Mouse (Mus musculus) MEL (cell line): Measurements from ENCODE around the gene Lipc.

Experiments used
- CTCF ChIP-seq, 3 experiments: IDR thresholded peaks in 2 of 3; conservative IDR thresholded peaks in 1 of 3; 2 replicates each; pipeline ENCODE4 v1.5.1; 2011 to 2012; ENCODE audit warnings: low read length in 3 of 3, low read depth in 2 of 3, mild to moderate bottlenecking in 2 of 3, improper control_type of control experiment in 1 of 3, inconsistent platforms in 1 of 3, mixed read lengths in 1 of 3, moderate library complexity in 1 of 3; ENCODE audit not compliant: control insufficient read depth in 1 of 3, insufficient read depth in 1 of 3, poor library complexity in 1 of 3, severe bottlenecking in 1 of 3
- EP300 ChIP-seq, 2 experiments: IDR thresholded peaks; 2 replicates each; pipeline ENCODE4 v1.6.1; 2011; ENCODE audit warnings: improper control_type of control experiment in 2 of 2, low read length in 2 of 2, low read depth in 1 of 2, mild to moderate bottlenecking in 1 of 2
- ETS1 ChIP-seq: IDR thresholded peaks from 2 replicates; pipeline ENCODE4 v1.6.1; 2012; ENCODE audit warnings: low read depth, mild to moderate bottlenecking, inconsistent platforms, low read length, improper control_type of control experiment, moderate library complexity
- KAT2A ChIP-seq: conservative IDR thresholded peaks from 2 replicates; pipeline ENCODE4 v1.6.1; 2012; ENCODE audit warnings: low read depth, low read length, improper control_type of control experiment, inconsistent platforms
- POLR2A ChIP-seq, 2 experiments: IDR thresholded peaks; 2 replicates each; pipeline ENCODE4 v1.6.1; 2011 to 2012; ENCODE audit warnings: low read length in 2 of 2, mild to moderate bottlenecking in 2 of 2, control low read depth in 1 of 2, improper control_type of control experiment in 1 of 2, low read depth in 1 of 2, moderate library complexity in 1 of 2; ENCODE audit not compliant: control insufficient read depth in 1 of 2, insufficient read depth in 1 of 2, poor library complexity in 1 of 2
- USF1 ChIP-seq: IDR thresholded peaks from 2 replicates; pipeline ENCODE4 v1.6.1; 2014; ENCODE audit warnings: low read depth, mild to moderate bottlenecking, inconsistent platforms, low read length, improper control_type of control experiment, moderate library complexity
- ZC3H11A ChIP-seq: IDR thresholded peaks from 2 replicates; pipeline ENCODE4 v1.6.1; 2012; ENCODE audit warnings: low read depth, mild to moderate bottlenecking, inconsistent platforms, low read length, improper control_type of control experiment
- ZNF384 ChIP-seq: IDR thresholded peaks from 2 replicates; pipeline ENCODE4 v1.6.1; 2012; ENCODE audit warnings: low read depth, mild to moderate bottlenecking, inconsistent platforms, low read length, improper control_type of control experiment

DNA sequence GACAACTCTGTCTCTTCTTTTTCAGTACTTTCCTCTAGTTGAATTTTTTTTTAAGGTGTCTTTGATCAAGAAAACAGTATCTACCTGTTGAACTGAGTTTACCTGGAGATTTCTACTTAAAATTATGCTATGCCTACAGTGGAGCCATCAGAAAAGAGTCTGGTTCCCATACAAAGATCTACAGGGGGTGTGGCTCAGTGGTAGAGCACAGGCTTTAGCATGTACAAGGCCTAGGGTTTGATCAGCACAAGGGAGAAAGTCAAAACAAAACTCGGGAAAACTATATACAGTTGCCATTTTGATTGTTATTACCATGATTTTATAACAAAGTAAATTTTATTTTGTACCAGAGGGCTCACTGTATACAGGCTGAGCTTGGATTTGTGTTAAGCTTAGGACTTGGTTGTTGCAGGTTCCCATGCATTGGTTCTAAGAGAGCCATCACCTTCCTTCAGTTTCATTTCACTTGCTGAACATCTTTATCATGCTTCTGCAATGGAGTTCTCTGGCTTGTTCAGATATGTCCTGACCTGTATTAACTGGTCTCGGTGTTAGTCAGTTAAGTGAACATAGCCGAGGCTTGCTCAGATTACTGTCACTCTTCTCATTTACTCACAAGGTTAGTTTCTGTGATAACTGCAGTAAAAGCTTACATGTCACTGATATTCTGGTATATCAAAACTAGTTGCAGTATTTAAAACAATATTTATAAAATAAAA, 200.4 kb downstream of the Lipc start:
- TF ChIP-seq USF1, result no peak
- no peak for TF ChIP-seq ZNF384
- TF ChIP-seq CTCF (IDR thresholded peaks at IDR 0.05 in 2 of 3, conservative IDR thresholded peaks at IDR 0.05 in 1 of 3; ENCODE audit: control insufficient read depth in 1 of 3, insufficient read depth in 1 of 3, low read depth in 2 of 3, low read length in 3 of 3, poor library complexity in 1 of 3, severe bottlenecking in 1 of 3), result no peak
- TF ChIP-seq EP300 (IDR thresholded peaks at IDR 0.05; ENCODE audit: low read depth in 1 of 2, low read length in 2 of 2), result no peak
- TF ChIP-seq ETS1, result no peak
- no peak for TF ChIP-seq KAT2A
- TF ChIP-seq POLR2A (IDR thresholded peaks at IDR 0.05; ENCODE audit: control insufficient read depth in 1 of 2, insufficient read depth in 1 of 2, low read depth in 1 of 2, low read length in 2 of 2, poor library complexity in 1 of 2), result no peak
- TF ChIP-seq ZC3H11A, result no peak
